Mouse (Mus musculus) testis, adult 2 months (tissue): ENCODE results near the gene Olfr1494. TPM values are rescaled to one million over a fixed set of nuclear protein-coding genes. Genes with fewer than 3 reads are reported as not detected.
A peak's percentile ranks its signal among the peaks of the same experiment; 100 is the strongest.

Experiments used
- H3K27ac ChIP-seq: fragments of 200-500 bp; 2 replicates; pipeline ENCODE4 v1.5.1; 2012; ENCODE audit warnings: low read depth, low read length; ENCODE audit not compliant: control insufficient read depth, insufficient read depth
- H3K27me3 ChIP-seq: fragments of 200-500 bp; 2 replicates; pipeline ENCODE4 v1.6.1; 2012; ENCODE audit warnings: mild to moderate bottlenecking, low read length, moderate library complexity; ENCODE audit not compliant: control insufficient read depth, insufficient read depth
- H3K36me3 ChIP-seq: fragments of 200-500 bp; 2 replicates; pipeline ENCODE4 v1.6.1; 2012; ENCODE audit warnings: mild to moderate bottlenecking, low read length; ENCODE audit not compliant: control insufficient read depth, insufficient read depth
- H3K4me1 ChIP-seq: fragments of 200-500 bp; 2 replicates; pipeline ENCODE4 v1.6.1; 2012; ENCODE audit warnings: low read length; ENCODE audit not compliant: control insufficient read depth, insufficient read depth
- H3K4me3 ChIP-seq: fragments of 200-500 bp; 2 replicates; pipeline ENCODE4 v1.5.1; 2012; ENCODE audit warnings: low read depth, mild to moderate bottlenecking, low read length, moderate library complexity, mixed read lengths; ENCODE audit not compliant: control insufficient read depth
- CTCF ChIP-seq: fragments of 200-500 bp; IDR thresholded peaks from 2 replicates; pipeline ENCODE4 v1.5.1; 2012; ENCODE audit warnings: low read depth, mild to moderate bottlenecking, inconsistent platforms, low read length, moderate library complexity; ENCODE audit not compliant: control insufficient read depth, insufficient read depth, insufficient replicate concordance
- POLR2A ChIP-seq: fragments of 200-500 bp; IDR thresholded peaks from 2 replicates; pipeline ENCODE4 v1.6.1; 2012; ENCODE audit warnings: low read depth, mild to moderate bottlenecking, inconsistent platforms, low read length, moderate library complexity; ENCODE audit not compliant: control insufficient read depth
- polyA plus RNA-seq: library from polyadenylated mRNA; depleted of rRNA; stranded (reverse); fragments of >200 nt; gene quantifications from 2 replicates; pipeline ENCODE4 v1.2.3, GENCODE M21; 2012; rRNA removed

The Olfr1494 gene
- polyA plus RNA-seq, 1 experiment: not detected

DNA sequence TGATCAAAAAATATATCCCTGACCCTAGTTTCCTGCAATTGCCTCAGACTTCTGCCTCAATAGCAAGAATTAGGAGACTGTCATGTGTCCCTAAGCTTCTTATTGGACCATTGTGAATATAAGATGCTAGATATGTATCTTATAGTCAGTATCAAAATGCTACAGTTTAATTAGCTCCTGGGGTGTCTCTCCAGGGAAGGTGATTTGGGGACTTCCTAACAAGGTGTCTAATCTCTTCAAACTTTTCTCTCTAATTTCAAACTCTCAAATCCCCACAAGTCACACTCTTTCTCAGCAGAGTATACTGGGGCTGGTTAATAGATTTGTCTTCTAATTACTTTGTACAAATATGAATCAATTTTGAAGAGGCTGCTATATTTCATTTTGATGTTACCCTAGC, 58.6 kb downstream of the Olfr1494 start, which contains the start of gene Olfr1497:
Gene Olfr1497 (minus strand): TSS at position 101 of the 400 bp plus-strand sequence.
- Histone ChIP-seq H3K27me3 (no peaks in the 10 kb centered on the region), H3K4me3 (peak within 1 kb of the TSS; percentile 10; the same call in 1 of the 2 replicates), H3K27ac (no peak within 1 kb of the TSS), H3K36me3 (no peaks in the 10 kb centered on the region), H3K4me1 (no peaks in the 10 kb centered on the region)
- TF ChIP-seq POLR2A: no peak
- TF ChIP-seq CTCF: no peak

Other genes with a start within 250 kb of the Olfr1494 start
- not detected in 2 replicates for gene Olfr1477, start 239.2 kb upstream of the Olfr1494 start, polyA plus RNA-seq
- gene Olfr1480, start 211.8 kb upstream of the Olfr1494 start, polyA plus RNA-seq: not detected in 2 replicates
- gene Olfr1484, start 156.2 kb upstream of the Olfr1494 start, polyA plus RNA-seq: not detected in 2 replicates
- not detected in 2 replicates for gene Olfr1487, start 122.4 kb upstream of the Olfr1494 start, polyA plus RNA-seq
- gene Olfr1489, start 108.1 kb upstream of the Olfr1494 start, polyA plus RNA-seq: not detected in 2 replicates
- not detected in 2 replicates for gene Olfr1490, start 88.6 kb upstream of the Olfr1494 start, polyA plus RNA-seq
- gene Olfr1491, start 42.5 kb upstream of the Olfr1494 start, polyA plus RNA-seq: not detected in 2 replicates
- gene Olfr1493-ps1, start 16.4 kb upstream of the Olfr1494 start, polyA plus RNA-seq: not detected in 2 replicates
- not detected in 2 replicates for gene Olfr1495, start 24.9 kb downstream of the Olfr1494 start, polyA plus RNA-seq
- not detected in 2 replicates for gene Olfr1496, start 38.1 kb downstream of the Olfr1494 start, polyA plus RNA-seq
- 0.14 and 0.19 TPM in 2 replicates for gene Olfr1497, start 58.5 kb downstream of the Olfr1494 start, polyA plus RNA-seq
- not detected in 2 replicates for gene Olfr1499, start 79.7 kb downstream of the Olfr1494 start, polyA plus RNA-seq
- gene Olfr1500, start 90.8 kb downstream of the Olfr1494 start, polyA plus RNA-seq: not detected in 2 replicates
- not detected in 2 replicates for gene Olfr1501, start 111.0 kb downstream of the Olfr1494 start, polyA plus RNA-seq
- gene Olfr1502, start 122.1 kb downstream of the Olfr1494 start, polyA plus RNA-seq: not detected in 2 replicates
- not detected in 2 replicates for gene Olfr1504, start 158.2 kb downstream of the Olfr1494 start, polyA plus RNA-seq
- not detected in 2 replicates for gene Olfr1505, start 173.8 kb downstream of the Olfr1494 start, polyA plus RNA-seq